Mouse (Mus musculus) c-Kit-positive CD71-negative TER-119-negative erythroid progenitor cells, embryonic 14.5 days (primary cell): ENCODE results near the gene Nelfe.
"Not testable (repeated sequence)": the region's sequence is repeated elsewhere in the genome, so short reads cannot be mapped to it uniquely, and the experiment has no call there.

Experiments used
- DNase-seq: peaks from one replicate; pipeline ENCODE4 v3.0.0-alpha.2; 2013; ENCODE audit warnings: low read depth

The Nelfe gene

GRCm38 (mm10) chr17:34893072-34893824 lies 43.1 kb downstream of the Nelfe start:
- DNase-seq: no peak

GRCm38 (mm10) chr17:34894074-34894597 lies 43.9 kb downstream of the Nelfe start:
- peak; percentile 87 for DNase-seq

DNA sequence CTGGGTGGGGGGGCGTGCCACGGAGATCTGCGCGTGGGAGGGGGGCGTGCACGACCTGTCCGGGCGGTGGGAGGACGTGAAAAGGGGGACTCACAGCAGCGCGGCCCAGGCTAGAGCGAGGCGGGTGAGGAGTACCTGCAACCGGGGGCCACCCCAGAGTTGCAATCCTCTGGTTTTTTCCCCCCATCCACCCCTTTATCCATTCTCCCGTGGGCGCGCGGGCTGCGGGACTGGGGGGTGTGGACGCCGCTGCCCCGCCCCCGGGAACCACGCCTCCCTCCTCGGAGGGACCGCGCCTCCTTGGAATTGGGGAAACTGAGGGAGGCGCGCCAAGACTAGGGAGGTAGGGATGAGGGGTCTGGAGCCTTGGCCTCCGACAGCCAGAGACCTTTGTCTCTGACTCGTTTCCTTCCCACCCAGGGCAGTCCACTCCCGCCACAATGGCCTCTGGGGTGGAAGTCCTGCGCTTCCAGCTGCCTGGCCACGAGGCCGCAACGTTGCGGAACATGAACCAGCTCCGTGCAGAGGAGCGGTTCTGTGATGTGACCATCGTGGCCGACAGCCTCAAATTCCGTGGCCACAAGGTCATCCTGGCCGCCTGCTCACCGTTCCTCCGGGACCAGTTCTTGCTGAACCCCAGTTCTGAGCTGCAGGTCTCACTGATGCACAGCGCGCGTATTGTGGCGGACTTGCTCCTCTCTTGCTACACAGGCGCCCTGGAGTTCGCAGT lies 44.8 kb downstream of the Nelfe start:
- DNase-seq: no peak

GRCm38 (mm10) chr17:34895724-34896123 lies 45.5 kb downstream of the Nelfe start:
- DNase-seq: no peak

DNA sequence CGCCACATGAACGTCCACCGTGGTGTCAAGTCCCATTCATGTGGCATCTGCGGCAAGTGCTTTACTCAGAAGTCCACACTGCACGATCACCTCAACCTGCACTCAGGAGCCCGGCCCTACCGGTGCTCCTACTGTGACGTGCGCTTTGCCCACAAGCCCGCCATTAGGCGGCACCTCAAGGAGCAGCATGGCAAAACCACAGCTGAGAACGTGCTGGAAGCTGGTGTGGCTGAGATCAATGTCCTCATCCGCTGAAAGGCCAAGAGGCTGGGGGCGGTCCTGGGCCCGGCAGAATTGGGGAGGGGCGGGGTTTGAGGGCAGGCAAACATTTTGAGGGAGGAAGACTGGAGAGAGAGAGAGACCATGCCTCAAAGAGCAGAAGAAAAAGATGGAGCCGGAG lies 46.2 kb downstream of the Nelfe start:
- no peak for DNase-seq

DNA sequence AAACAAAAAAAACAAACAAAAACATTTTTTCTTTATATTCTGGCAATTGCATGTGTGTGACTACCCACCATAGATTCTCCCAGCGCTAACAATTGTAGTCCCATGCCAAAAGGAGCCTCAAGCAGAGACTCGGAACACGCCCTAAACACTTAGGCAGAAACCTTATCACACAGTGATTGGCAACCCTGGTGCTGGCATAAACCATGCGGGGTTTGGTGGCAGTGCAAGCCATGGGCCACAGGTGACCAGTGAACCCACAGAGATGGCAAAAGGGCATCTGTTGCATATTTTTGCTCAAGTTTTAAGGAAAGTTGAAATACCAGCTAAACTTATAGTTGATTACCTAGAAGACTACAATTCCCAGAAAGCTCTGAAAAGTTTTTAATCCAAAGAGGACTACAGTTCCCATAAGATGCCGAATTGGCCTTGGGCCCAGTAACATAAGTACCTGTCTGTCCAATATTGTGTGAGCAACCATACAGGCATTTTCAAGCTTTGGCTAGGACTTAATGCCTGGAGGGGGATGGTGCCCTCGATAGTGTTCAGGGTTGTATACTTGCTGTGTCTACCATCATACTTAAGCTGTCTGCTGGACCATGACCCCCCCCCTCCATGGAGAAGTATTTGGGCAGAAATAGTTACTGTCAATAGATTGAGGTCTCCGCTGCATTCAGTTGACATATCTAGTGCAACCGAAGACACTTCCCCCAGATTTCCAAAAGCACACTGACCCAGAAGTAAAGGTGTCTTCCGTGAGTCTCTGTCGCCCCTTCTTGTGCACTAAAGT lies 47.4 kb downstream of the Nelfe start:
- DNase-seq: no peak

GRCm38 (mm10) chr17:34898160-34898586 lies 48.0 kb downstream of the Nelfe start, which contains the start of the genes C2 and Ehmt2:
TSS of gene C2 (minus strand) at chr17:34898265.
TSS of gene Ehmt2 (plus strand) at chr17:34898469.
- DNase-seq: no peak

DNA sequence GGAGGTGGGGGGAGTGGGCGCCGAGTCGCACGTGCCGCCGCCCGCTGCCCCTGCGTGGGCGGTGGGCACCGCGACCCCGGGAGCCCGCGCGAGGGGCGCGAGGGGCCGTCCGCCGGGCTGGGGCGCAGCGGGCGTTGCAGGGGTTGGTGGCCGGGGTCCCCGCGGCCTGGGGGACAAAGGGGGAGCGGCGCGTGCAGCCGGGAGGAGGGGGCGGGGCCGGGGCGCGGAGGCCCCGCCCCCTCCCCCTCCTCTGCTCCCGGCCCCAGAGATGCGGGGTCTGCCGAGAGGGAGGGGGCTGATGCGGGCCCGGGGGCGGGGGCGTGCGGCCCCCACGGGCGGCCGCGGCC lies 48.5 kb downstream of the Nelfe start:
- DNase-seq: no peak

DNA sequence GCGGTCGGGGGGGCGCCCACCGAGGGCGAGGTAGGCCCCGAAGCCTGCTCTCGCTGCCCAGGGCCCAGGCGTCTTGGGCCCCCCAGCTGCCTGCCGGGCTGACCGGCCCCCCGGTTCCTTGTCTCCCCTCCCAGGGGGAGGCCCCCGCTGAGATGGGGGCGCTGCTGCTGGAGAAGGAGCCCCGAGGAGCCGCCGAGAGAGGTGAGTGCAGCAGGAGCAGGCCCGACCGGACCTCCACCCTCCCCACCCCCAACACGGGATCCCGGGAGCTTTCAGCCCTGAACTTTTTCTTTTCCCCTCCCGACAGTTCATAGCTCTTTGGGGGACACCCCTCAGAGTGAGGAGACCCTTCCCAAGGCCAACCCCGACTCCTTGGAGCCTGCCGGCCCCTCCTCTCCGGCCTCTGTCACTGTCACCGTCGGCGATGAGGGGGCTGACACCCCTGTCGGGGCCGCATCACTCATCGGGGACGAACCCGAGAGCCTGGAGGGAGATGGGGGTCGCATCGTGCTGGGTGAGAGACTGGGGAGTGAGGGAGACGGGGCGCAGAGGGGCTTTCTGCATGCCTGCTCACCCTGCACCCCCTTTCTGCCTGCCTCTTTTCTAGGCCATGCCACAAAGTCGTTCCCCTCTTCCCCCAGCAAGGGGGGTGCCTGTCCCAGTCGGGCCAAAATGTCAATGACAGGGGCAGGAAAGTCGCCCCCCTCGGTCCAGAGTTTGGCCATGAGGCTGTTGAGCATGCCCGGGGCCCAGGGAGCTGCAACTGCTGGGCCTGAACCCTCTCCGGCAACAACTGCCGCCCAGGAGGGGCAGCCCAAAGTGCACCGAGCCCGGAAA lies 49.1 kb downstream of the Nelfe start:
- no peak for DNase-seq

DNA sequence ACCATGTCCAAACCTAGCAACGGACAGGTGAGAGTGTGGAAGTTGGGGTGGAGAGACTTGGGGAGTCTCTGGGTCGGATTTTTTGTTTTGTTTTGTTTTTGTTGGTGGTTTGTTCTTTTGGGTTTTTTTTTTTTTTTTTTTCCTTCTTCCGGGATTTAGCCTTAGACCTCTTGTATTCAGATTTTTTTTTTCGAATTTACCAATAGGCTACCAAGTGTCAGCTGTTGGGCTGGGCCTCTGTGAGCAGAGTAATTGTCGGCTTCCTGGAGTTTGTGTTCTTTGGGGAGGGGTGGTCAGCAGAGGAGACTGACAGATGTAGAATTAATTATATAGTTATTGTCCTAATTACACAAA lies 49.7 kb downstream of the Nelfe start:
- DNase-seq: no peak

DNA sequence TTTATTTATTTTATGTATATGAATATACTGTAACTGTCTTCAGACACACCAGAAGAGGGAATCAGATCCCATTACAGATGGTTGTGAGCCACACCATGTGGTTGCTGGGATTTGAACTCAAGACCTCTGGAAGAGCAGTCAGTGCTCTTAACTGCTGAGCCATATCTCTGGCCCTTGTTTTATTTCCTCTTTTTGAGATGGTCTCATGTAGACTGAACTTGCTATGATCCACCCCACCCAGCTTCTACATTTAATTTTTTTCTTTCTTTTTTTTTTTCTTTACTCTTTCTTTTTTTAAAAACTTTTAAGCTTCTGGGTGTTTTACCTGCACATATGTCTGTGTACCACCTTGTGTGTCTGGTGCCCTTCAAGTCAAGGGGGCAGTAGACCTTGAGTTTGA lies 50.6 kb downstream of the Nelfe start:
- not testable (repeated sequence) for DNase-seq

GRCm38 (mm10) chr17:34901948-34902347 lies 51.8 kb downstream of the Nelfe start:
- not testable (repeated sequence) for DNase-seq

GRCm38 (mm10) chr17:34902895-34903294 lies 52.7 kb downstream of the Nelfe start:
- no peak for DNase-seq
